Mouse (Mus musculus) embryo, embryonic 10.5 days (tissue): ENCODE results near the gene Vmn1r76.

Source experiments
- DNase-seq: peaks from one replicate; pipeline ENCODE4 v3.0.0-alpha.2; 2015; ENCODE audit warnings: low spot score

Vmn1r76 gene

GRCm38 (mm10) chr7:11938113-11938512 lies at the start of gene Vmn1r76:
Gene Vmn1r76, minus strand, starts transcription at chr7:11938213.
- DNase-seq: no peak

GRCm38 (mm10) chr7:11972611-11973010 lies 34.6 kb upstream of the Vmn1r76 start:
- no peak for DNase-seq

- DNase-seq: no peak
Measured at GRCm38 (mm10) chr7:11947991-11948390, 10.0 kb upstream of the Vmn1r76 start.

GRCm38 (mm10) chr7:11874330-11874729 lies 63.7 kb downstream of the Vmn1r76 start, which contains the start of gene Vmn1r75:
Gene Vmn1r75, plus strand, starts transcription at chr7:11874630.
- DNase-seq: no peak
